Mouse (Mus musculus): Measurements from ENCODE around the gene Mon2.

DNA sequence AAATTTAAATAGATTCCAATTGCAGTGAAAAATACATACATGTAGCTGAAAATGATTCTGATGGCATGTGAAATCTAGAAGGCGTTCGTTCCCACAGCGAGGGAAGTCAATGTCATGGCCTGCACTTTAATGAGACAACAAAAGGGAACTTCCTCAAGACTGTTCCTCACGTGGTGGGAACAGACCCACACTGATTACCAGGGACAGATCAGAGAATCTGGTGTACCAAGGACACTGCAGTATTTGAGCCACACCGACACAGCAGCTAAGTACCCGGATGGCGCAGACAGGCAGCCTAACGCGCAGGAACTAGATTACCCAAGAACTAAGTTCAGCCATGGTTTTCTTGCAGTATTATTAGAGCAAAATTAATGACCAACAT, 36.5 kb upstream of the Mon2 start:
- TF ChIP-seq POLR2A (IDR thresholded peaks at IDR 0.05; ENCODE audit: low read depth, low read length) = no peak
- no peak for TF ChIP-seq CTCF (IDR thresholded peaks at IDR 0.05; ENCODE audit: extremely low read depth, insufficient read depth, insufficient read length, insufficient replicate concordance)
